Mouse (Mus musculus): ENCODE measurements at regions not wholly inside any gene's neighbourhood (a gene's known extent, or its start where the extent isn't known, plus 50 kb on each side); places are given as distances from the start of the nearest gene placed in this dataset.
"Not testable (repeated sequence)": the region's sequence is repeated elsewhere in the genome, so short reads cannot be mapped to it uniquely, and the experiment has no call there.

DNA sequence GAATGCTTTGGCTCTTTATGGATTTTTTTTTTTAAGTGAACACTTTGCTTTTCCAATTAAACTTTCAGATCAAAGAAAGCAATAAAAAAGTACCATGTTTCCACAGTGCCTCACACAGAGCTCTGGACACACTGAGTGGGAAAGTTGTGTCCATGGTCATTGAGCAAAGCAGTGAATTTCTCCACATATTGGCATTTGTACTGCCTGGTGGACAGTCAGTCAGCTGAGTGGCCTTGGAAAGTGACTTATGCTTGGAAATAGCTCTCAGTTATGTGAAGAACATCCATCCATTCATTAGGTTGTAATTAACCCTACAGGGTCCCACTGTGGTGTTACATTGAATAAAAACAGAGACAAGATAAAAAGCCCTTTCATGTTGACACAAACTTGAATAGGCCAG is 373.8 kb upstream of the Arid1b start:
- no peaks in the 10 kb centered on the region for H3K4me1 ChIP-seq (replicated peaks; ENCODE audit: control insufficient read depth, insufficient read depth, low read length)
- no peak for TF ChIP-seq CTCF (IDR thresholded peaks at IDR 0.05; ENCODE audit: low read depth)
- H3K27ac ChIP-seq (ENCODE audit: low read depth, low read length) = no peak overlapping the region
- H3K9ac ChIP-seq (ENCODE audit: low read depth, low read length) = no peak overlapping the region
- H3K9me3 ChIP-seq (ENCODE audit: control insufficient read depth) = no peaks in the 10 kb centered on the region
- H3K4me3 ChIP-seq (ENCODE audit: low read depth, low read length) = no peak overlapping the region
- no peak overlapping the region for H3K4me2 ChIP-seq (replicated peaks; ENCODE audit: low read depth)
- no peak for ATAC-seq
- no peaks in the 10 kb centered on the region for H3K27me3 ChIP-seq (replicated peaks; ENCODE audit: control insufficient read depth, insufficient read depth, low read length)
- no peaks in the 10 kb centered on the region for H3K36me3 ChIP-seq (ENCODE audit: control insufficient read depth, insufficient read depth)

DNA sequence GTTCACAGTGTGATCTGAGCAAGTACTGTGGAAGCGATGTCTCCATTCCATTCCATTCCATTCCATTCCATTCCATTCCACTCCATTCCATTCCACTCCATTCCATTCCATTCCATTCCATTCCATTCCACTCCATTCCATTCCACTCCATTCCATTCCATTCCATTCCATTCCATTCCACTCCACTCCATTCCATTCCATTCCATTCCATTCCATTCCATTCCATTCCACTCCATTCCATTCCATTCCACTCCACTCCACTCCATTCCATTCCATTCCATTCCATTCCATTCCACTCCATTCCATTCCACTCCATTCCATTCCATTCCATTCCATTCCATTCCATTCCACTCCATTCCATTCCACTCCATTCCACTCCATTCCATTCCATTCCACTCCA is 368.0 kb upstream of the Arid1b start:
- not testable (repeated sequence) for ATAC-seq

DNA sequence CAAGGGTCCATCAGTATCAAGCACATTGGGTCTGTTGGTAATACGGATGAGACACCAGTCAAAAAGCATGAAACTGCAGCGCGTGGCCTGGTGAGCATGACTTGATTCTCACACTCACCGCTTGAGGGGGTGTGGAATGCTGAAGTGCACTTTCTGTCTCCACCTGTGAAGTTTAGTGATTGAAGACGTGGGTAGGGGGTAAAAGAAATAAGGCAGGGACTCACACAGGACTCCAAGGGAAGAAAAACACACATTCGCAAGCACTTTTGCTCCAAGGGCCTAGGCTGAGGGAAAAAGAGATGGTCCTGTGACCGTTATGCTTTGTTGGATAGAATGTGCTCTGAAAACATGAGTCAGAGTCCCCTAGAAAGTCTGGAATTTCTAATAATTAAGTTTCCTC is 366.6 kb upstream of the Arid1b start:
- Histone ChIP-seq H3K4me3 (ENCODE audit: low read depth, low read length) (no peak overlapping the region), H3K27me3 (replicated peaks; ENCODE audit: control insufficient read depth, insufficient read depth, low read length) (no peaks in the 10 kb centered on the region), H3K9ac (ENCODE audit: low read depth, low read length) (no peak overlapping the region), H3K27ac (ENCODE audit: low read depth, low read length) (no peak overlapping the region), H3K4me2 (replicated peaks; ENCODE audit: low read depth) (no peak overlapping the region), H3K4me1 (replicated peaks; ENCODE audit: control insufficient read depth, insufficient read depth, low read length) (no peaks in the 10 kb centered on the region), H3K9me3 (ENCODE audit: control insufficient read depth) (no peaks in the 10 kb centered on the region), H3K36me3 (ENCODE audit: control insufficient read depth, insufficient read depth) (no peaks in the 10 kb centered on the region)
- no peak for ATAC-seq
- no peak for TF ChIP-seq CTCF (IDR thresholded peaks at IDR 0.05; ENCODE audit: low read depth)
- WGBS = 92% methylated on average over 7 of the region's 7 CpGs

More for the DNA sequence above, 368.0 kb upstream of the Arid1b start:
- not testable (repeated sequence) for H3K36me3 ChIP-seq (ENCODE audit: control insufficient read depth, insufficient read depth); H3K27me3 ChIP-seq (replicated peaks; ENCODE audit: control insufficient read depth, insufficient read depth, low read length); H3K27ac ChIP-seq (ENCODE audit: low read depth, low read length); H3K4me2 ChIP-seq (replicated peaks; ENCODE audit: low read depth); H3K4me3 ChIP-seq (ENCODE audit: low read depth, low read length); H3K9me3 ChIP-seq (ENCODE audit: control insufficient read depth); H3K4me1 ChIP-seq (replicated peaks; ENCODE audit: control insufficient read depth, insufficient read depth, low read length); H3K9ac ChIP-seq (ENCODE audit: low read depth, low read length)
- 95% methylated on average over 1 of the region's 1 CpGs for WGBS

DNA sequence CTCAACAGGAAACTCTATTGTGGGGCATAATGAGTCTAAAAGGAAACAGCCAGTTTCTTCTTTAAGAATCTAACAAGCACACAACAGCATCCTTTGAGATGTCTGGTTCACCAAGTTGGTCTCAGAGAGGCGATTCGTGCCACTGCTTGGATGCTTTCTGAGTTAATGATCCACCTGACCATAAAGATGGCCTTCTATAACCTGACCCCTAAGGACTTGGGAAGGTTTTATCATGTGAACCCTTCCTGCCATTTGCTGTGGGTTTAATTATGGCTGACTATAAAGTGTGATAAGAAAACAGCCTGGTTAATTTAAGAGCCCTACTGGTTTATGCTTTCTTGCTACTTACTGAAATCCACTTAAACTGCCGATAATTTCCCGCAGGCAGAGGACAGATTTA is 363.0 kb upstream of the Arid1b start:
- H3K4me1 ChIP-seq (replicated peaks; ENCODE audit: control insufficient read depth, insufficient read depth, low read length) = no peaks in the 10 kb centered on the region
- 38% methylated on average over 4 of the region's 4 CpGs for WGBS
- no peaks in the 10 kb centered on the region for H3K36me3 ChIP-seq (ENCODE audit: control insufficient read depth, insufficient read depth)
- no peak for TF ChIP-seq CTCF (IDR thresholded peaks at IDR 0.05; ENCODE audit: low read depth)
- H3K4me3 ChIP-seq (ENCODE audit: low read depth, low read length) = no peak overlapping the region
- H3K4me2 ChIP-seq (replicated peaks; ENCODE audit: low read depth) = no peak overlapping the region
- H3K9me3 ChIP-seq (ENCODE audit: control insufficient read depth) = no peaks in the 10 kb centered on the region
- no peaks in the 10 kb centered on the region for H3K27me3 ChIP-seq (replicated peaks; ENCODE audit: control insufficient read depth, insufficient read depth, low read length)
- no peak overlapping the region for H3K27ac ChIP-seq (ENCODE audit: low read depth, low read length)
- no peak overlapping the region for H3K9ac ChIP-seq (ENCODE audit: low read depth, low read length)
- ATAC-seq = no peak

DNA sequence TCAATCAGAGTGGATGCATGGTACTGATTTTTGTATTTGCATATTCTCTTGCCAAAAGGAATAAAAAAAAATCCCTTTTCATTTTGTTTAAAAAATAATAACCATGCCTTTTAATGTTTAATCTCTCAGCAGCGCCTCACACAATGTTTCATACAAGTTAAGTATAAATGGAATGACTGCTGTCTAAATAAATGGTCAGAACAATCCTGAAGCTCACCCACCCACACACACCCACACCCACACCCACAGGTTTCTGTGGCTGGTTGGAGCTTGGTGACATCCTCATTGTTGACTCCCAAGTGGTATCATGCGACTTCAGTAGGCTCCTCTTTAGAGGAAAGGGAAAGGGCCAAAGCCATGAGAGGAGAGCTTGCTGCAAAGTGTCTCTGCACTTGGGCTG is 361.6 kb upstream of the Arid1b start:
- 79% methylated on average over 2 of the region's 2 CpGs for WGBS
- no peaks in the 10 kb centered on the region for H3K9me3 ChIP-seq (ENCODE audit: control insufficient read depth)
- H3K9ac ChIP-seq (ENCODE audit: low read depth, low read length) = no peak overlapping the region
- no peaks in the 10 kb centered on the region for H3K36me3 ChIP-seq (ENCODE audit: control insufficient read depth, insufficient read depth)
- H3K27me3 ChIP-seq (replicated peaks; ENCODE audit: control insufficient read depth, insufficient read depth, low read length) = no peaks in the 10 kb centered on the region
- TF ChIP-seq CTCF (IDR thresholded peaks at IDR 0.05; ENCODE audit: low read depth) = no peak
- no peak for ATAC-seq
- no peak overlapping the region for H3K27ac ChIP-seq (ENCODE audit: low read depth, low read length)
- H3K4me2 ChIP-seq (replicated peaks; ENCODE audit: low read depth) = no peak overlapping the region
- H3K4me1 ChIP-seq (replicated peaks; ENCODE audit: control insufficient read depth, insufficient read depth, low read length) = no peaks in the 10 kb centered on the region
- no peak overlapping the region for H3K4me3 ChIP-seq (ENCODE audit: low read depth, low read length)

DNA sequence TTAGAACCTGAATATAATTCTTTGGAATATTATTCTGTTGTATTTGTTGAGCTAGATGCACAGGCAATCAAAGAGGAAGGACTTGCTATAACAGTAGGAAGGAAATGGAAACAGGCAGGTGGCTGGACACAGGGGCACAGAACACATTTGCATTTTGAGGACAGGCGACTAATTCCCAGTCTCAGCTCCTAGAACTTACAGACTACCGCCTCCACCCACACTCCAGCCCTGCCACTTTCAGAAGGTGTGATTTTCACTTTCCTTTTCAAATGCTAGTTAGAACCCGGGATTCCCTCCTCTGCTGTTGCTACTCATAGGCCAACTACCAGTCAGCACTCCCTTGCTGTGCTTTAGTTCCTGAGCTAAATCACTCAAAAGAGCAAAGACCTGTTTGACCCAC is 360.4 kb upstream of the Arid1b start:
- Histone ChIP-seq H3K9ac (ENCODE audit: low read depth, low read length) (no peak overlapping the region), H3K9me3 (ENCODE audit: control insufficient read depth) (no peaks in the 10 kb centered on the region), H3K36me3 (ENCODE audit: control insufficient read depth, insufficient read depth) (no peaks in the 10 kb centered on the region), H3K4me3 (ENCODE audit: low read depth, low read length) (no peak overlapping the region), H3K4me1 (replicated peaks; ENCODE audit: control insufficient read depth, insufficient read depth, low read length) (no peaks in the 10 kb centered on the region), H3K27ac (ENCODE audit: low read depth, low read length) (no peak overlapping the region), H3K4me2 (replicated peaks; ENCODE audit: low read depth) (no peak overlapping the region), H3K27me3 (replicated peaks; ENCODE audit: control insufficient read depth, insufficient read depth, low read length) (no peaks in the 10 kb centered on the region)
- TF ChIP-seq CTCF (IDR thresholded peaks at IDR 0.05; ENCODE audit: low read depth) = no peak
- ATAC-seq = no peak
- WGBS = 57% methylated on average over 3 of the region's 3 CpGs

DNA sequence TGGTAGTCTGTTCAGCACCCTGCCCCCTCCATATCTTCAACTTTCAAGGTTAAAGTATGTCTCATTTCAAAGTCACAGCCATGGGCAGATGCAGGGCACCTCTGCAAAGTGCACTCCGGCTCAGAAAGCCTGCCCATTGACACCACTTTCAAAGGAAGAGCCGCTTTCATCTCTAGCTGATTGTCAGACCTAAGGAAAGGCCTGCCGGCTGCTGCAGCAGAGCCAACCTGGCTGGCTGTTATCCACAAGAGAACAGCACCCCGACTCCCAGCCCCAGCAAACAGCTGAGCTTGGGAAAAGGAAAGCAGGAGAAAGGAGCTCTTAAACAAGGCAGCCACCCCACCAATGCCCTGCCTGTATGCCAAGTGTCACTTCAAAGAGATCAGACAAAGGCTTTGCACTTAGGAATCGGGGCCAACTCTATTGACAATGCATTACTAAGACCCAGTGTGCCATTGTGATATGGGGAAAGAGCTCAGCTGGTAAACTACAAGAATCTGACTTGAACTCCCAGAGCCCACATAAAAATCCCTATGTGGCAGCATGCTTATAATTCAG is 357.3 kb upstream of the Arid1b start:
- H3K4me1 ChIP-seq (replicated peaks; ENCODE audit: control insufficient read depth, insufficient read depth, low read length) = no peaks in the 10 kb centered on the region
- H3K4me2 ChIP-seq (replicated peaks; ENCODE audit: low read depth) = no peak overlapping the region
- no peak overlapping the region for H3K27ac ChIP-seq (ENCODE audit: low read depth, low read length)
- ATAC-seq = no peak
- no peak overlapping the region for H3K9ac ChIP-seq (ENCODE audit: low read depth, low read length)
- H3K27me3 ChIP-seq (replicated peaks; ENCODE audit: control insufficient read depth, insufficient read depth, low read length) = no peaks in the 10 kb centered on the region
- no peaks in the 10 kb centered on the region for H3K36me3 ChIP-seq (ENCODE audit: control insufficient read depth, insufficient read depth)
- no peak for TF ChIP-seq CTCF (IDR thresholded peaks at IDR 0.05; ENCODE audit: low read depth)
- 55% methylated on average over 5 of the region's 5 CpGs for WGBS
- H3K4me3 ChIP-seq (ENCODE audit: low read depth, low read length) = no peak overlapping the region
- no peaks in the 10 kb centered on the region for H3K9me3 ChIP-seq (ENCODE audit: control insufficient read depth)
